Mouse (Mus musculus): ENCODE data around the gene Pou2f3. TPM values are rescaled to one million over a fixed set of nuclear protein-coding genes. Genes with fewer than 3 reads are reported as not detected.

The Pou2f3 gene
- total and polyA plus RNA-seq, 3 experiments, result not detected

DNA sequence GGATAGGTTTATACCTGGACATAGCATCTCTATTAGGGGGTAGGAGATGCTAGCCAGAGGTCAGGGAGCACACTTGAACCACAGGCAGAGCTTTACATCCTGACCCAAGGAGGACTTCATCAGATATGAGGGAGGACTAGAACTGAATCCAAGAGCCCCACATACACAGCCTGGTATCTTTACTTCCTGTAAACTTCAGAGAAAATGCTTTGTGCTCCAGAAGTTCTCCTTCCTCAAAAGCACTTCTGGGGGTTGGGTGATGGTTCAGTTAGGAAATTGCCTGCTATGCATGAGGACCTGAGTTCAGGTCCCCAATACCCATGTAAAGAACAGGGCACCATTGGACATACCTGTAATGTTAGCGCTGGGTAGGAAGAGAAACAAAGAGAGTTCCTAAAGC, 23.3 kb upstream of the Pou2f3 start:
- Histone ChIP-seq H3K9me3 (replicated peaks; ENCODE audit: insufficient read depth, low read length) (no peaks in the 10 kb centered on the region), H3K36me3 (ENCODE audit: control insufficient read depth in 1 of 2, insufficient read depth in 2 of 2, low read length in 2 of 2) (peaks cover 0 to 58% of the 10 kb centered on the region in 2 experiments; a peak in 3 of 4 replicates), H3K4me1 (ENCODE audit: control insufficient read depth in 1 of 2, insufficient read depth in 2 of 2, low read length in 2 of 2) (peaks cover 15 to 67% of the 10 kb centered on the region in 2 experiments), H3K79me2 (ENCODE audit: control insufficient read depth, insufficient read depth, low read length, poor library complexity) (peaks cover 60% of the 10 kb centered on the region), H3K9ac (ENCODE audit: control insufficient read depth, low read depth, low read length, poor library complexity, severe bottlenecking) (peak overlapping the region; percentile 31; the same call in 1 of the 2 replicates), H3K4me3 (ENCODE audit: control insufficient read depth in 1 of 2, insufficient read depth in 1 of 2, low read depth in 2 of 2, low read length in 2 of 2) (no peak overlapping the region), H3K27ac (ENCODE audit: control insufficient read depth, low read depth, low read length) (peak overlapping the region; percentile 91), H3K27me3 (ENCODE audit: control insufficient read depth in 1 of 2, insufficient read depth in 2 of 2, low read length in 2 of 2) (no peaks in the 10 kb centered on the region)
- TF ChIP-seq E2F4 (IDR thresholded peaks at IDR 0.05; ENCODE audit: borderline replicate concordance, low read depth, low read length) (no peak), EP300 (IDR thresholded peaks at IDR 0.05; ENCODE audit: low read depth in 1 of 2, low read length in 2 of 2) (peak in 1 of 2 experiments; percentile 64; a peak in 3 of 4 replicates), ETS1 (IDR thresholded peaks at IDR 0.05; ENCODE audit: low read depth, low read length) (0 out of 2 replicates have a peak, but pooled peaks have one; percentile 38), ELF1 (IDR thresholded peaks at IDR 0.05; ENCODE audit: low read depth, low read length) (peak; percentile 28; the same call in 1 of the 2 replicates), TCF12 (IDR thresholded peaks at IDR 0.05; ENCODE audit: low read depth, low read length) (peak; percentile 34; the same call in 1 of the 2 replicates), RCOR1 (IDR thresholded peaks at IDR 0.05; ENCODE audit: low read depth, low read length) (0 out of 2 replicates have a peak, but pooled peaks have one; percentile 28), GABPA (IDR thresholded peaks at IDR 0.05; ENCODE audit: low read depth, low read length) (no peak), GATA1 (IDR thresholded peaks at IDR 0.05; ENCODE audit: low read depth, low read length) (peak; percentile 36; the same call in 1 of the 2 replicates)
- peak; percentile 75 for DNase-seq (ENCODE audit: low read depth, low spot score)

DNA sequence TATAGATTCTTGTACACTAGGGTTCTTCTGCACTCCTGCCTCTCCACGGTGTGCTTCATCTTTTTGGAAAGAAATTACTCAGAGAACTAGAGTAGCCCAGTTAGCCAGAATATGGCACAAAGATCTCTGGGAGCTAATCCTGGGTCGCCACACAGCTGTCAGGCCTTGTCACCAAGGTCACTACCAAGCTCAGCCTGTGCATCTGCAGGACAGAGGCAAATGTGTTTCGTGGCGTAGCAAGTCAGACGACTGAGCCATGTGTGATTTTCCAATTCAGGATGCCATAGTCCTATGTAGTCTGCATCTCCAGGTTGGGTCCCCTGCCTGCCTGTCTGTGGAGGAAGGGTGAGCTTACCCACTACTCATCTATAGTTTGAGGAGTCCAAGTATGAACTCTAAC, 22.9 kb upstream of the Pou2f3 start:
- peak overlapping the region; percentile 91 for H3K27ac ChIP-seq (ENCODE audit: control insufficient read depth, low read depth, low read length)
- TF ChIP-seq RCOR1 (IDR thresholded peaks at IDR 0.05; ENCODE audit: low read depth, low read length), result no peak
- no peak for TF ChIP-seq POLR2A (IDR thresholded peaks at IDR 0.05; ENCODE audit: control insufficient read depth in 1 of 2, insufficient read depth in 1 of 2, low read depth in 1 of 2, low read length in 2 of 2, poor library complexity in 1 of 2)
- no peak for TF ChIP-seq MYB (IDR thresholded peaks at IDR 0.05; ENCODE audit: low read depth, low read length)
- TF ChIP-seq ELF1 (IDR thresholded peaks at IDR 0.05; ENCODE audit: low read depth, low read length), result no peak
- TF ChIP-seq CHD2 (IDR thresholded peaks at IDR 0.05; ENCODE audit: low read length), result no peak
- TF ChIP-seq ZKSCAN1 (IDR thresholded peaks at IDR 0.05; ENCODE audit: low read depth, low read length), result no peak
- no peak for TF ChIP-seq ETS1 (IDR thresholded peaks at IDR 0.05; ENCODE audit: low read depth, low read length)
- no peak for TF ChIP-seq UBTF (IDR thresholded peaks at IDR 0.05; ENCODE audit: borderline replicate concordance, insufficient read depth, low read depth, low read length)
- no peak for TF ChIP-seq E2F4 (IDR thresholded peaks at IDR 0.05; ENCODE audit: borderline replicate concordance, low read depth, low read length)
- no peak for TF ChIP-seq EP300 (IDR thresholded peaks at IDR 0.05; ENCODE audit: low read depth in 1 of 2, low read length in 2 of 2)
- TF ChIP-seq ZC3H11A (IDR thresholded peaks at IDR 0.05; ENCODE audit: low read depth, low read length), result no peak
- no peak for TF ChIP-seq BHLHE40 (IDR thresholded peaks at IDR 0.05; ENCODE audit: borderline replicate concordance, low read depth, low read length)
- TF ChIP-seq MYC (IDR thresholded peaks at IDR 0.05; ENCODE audit: low read depth, low read length), result no peak
- TF ChIP-seq ZMIZ1 (IDR thresholded peaks at IDR 0.05; ENCODE audit: low read depth, low read length), result no peak
- DNase-seq (ENCODE audit: low read depth, low spot score), result no peak
- no peaks in the 10 kb centered on the region for H3K27me3 ChIP-seq (ENCODE audit: control insufficient read depth in 1 of 2, insufficient read depth in 2 of 2, low read length in 2 of 2)
- H3K4me3 ChIP-seq (ENCODE audit: control insufficient read depth in 1 of 2, insufficient read depth in 1 of 2, low read depth in 2 of 2, low read length in 2 of 2), result no peak overlapping the region
- peaks cover 0 to 60% of the 10 kb centered on the region in 2 experiments; a peak in 3 of 4 replicates for H3K36me3 ChIP-seq (ENCODE audit: control insufficient read depth in 1 of 2, insufficient read depth in 2 of 2, low read length in 2 of 2)
- peaks cover 15 to 68% of the 10 kb centered on the region in 2 experiments for H3K4me1 ChIP-seq (ENCODE audit: control insufficient read depth in 1 of 2, insufficient read depth in 2 of 2, low read length in 2 of 2)
- H3K9ac ChIP-seq (ENCODE audit: control insufficient read depth, low read depth, low read length, poor library complexity, severe bottlenecking), result no peak overlapping the region
- H3K79me2 ChIP-seq (ENCODE audit: control insufficient read depth, insufficient read depth, low read length, poor library complexity), result peaks cover 57% of the 10 kb centered on the region
- H3K9me3 ChIP-seq (replicated peaks; ENCODE audit: insufficient read depth, low read length), result no peaks in the 10 kb centered on the region

Measured in MEL (cell line).